Mouse (Mus musculus) kidney, adult 18-20 months (tissue): Measurements from ENCODE around the gene Eda.
"Not testable (repeated sequence)": the region's sequence is repeated elsewhere in the genome, so short reads cannot be mapped to it uniquely, and the experiment has no call there.

Source experiments
- DNase-seq: peaks from one replicate; pipeline ENCODE4 v3.0.0; 2021

Gene Eda

GRCm38 (mm10) chrX:100428693-100429092 lies 453.3 kb downstream of the Eda start, which contains the start of gene Otud6a:
Gene Otud6a (plus strand): TSS chrX:100429013.
- DNase-seq = no peak

GRCm38 (mm10) chrX:100432311-100432710 lies 456.9 kb downstream of the Eda start:
- no peak for DNase-seq

GRCm38 (mm10) chrX:100442617-100443016 lies 467.2 kb downstream of the Eda start, which contains the start of gene Awat2:
Gene Awat2 (minus strand): TSS chrX:100442717.
- DNase-seq = not testable (repeated sequence)

GRCm38 (mm10) chrX:100443532-100443931 lies 468.1 kb downstream of the Eda start:
- no peak for DNase-seq
